Mouse (Mus musculus) lung, postnatal 0 days (tissue): ENCODE measurements around the gene Ksr2. TPM values are rescaled to one million over a fixed set of nuclear protein-coding genes. Genes with fewer than 3 reads are reported as not detected.
A peak's percentile ranks its signal among the peaks of the same experiment; 100 is the strongest.

Experiments used
- ATAC-seq: fragments of 200-750 bp; cut with Nextera tagmentation; 2 replicates; pipeline ENCODE4 v1.8.0; 2017; ENCODE audit warnings: moderate library complexity
- DNase-seq: peaks from one replicate; pipeline ENCODE4 v3.0.0-alpha.2; 2016; ENCODE audit warnings: low spot score
- H3K27ac ChIP-seq: fragments of 300-500 bp; sonication (generic); 2 replicates; pipeline ENCODE4 v1.5.1; 2014; ENCODE audit warnings: antibody characterized with exemption, mild to moderate bottlenecking, low read length, mixed read lengths
- H3K27me3 ChIP-seq: fragments of 300-500 bp; sonication (generic); replicated peaks from 2 replicates; pipeline ENCODE4 v1.6.1; 2014; ENCODE audit warnings: low read length, mixed read lengths; ENCODE audit not compliant: insufficient read depth
- H3K36me3 ChIP-seq: fragments of 300-500 bp; sonication (generic); 2 replicates; pipeline ENCODE4 v1.6.1; 2014; ENCODE audit warnings: low read length, mixed read lengths; ENCODE audit not compliant: insufficient read depth
- H3K4me1 ChIP-seq: fragments of 300-500 bp; sonication (generic); 2 replicates; pipeline ENCODE4 v1.6.1; 2014; ENCODE audit warnings: antibody characterized with exemption, low read depth, low read length, mixed read lengths; ENCODE audit not compliant: insufficient read depth
- H3K4me2 ChIP-seq: fragments of 300-500 bp; sonication (generic); replicated peaks from 2 replicates; pipeline ENCODE4 v1.6.1; 2014; ENCODE audit warnings: low read depth, mild to moderate bottlenecking, low read length, moderate library complexity, mixed read lengths
- H3K4me3 ChIP-seq: fragments of 300-500 bp; sonication (generic); 2 replicates; pipeline ENCODE4 v1.5.1; 2014; ENCODE audit warnings: low read depth, low read length
- H3K9ac ChIP-seq: fragments of 300-500 bp; sonication (generic); replicated peaks from 2 replicates; pipeline ENCODE4 v1.6.1; 2014; ENCODE audit warnings: low read depth, mild to moderate bottlenecking
- H3K9me3 ChIP-seq: fragments of 300-500 bp; sonication (generic); 2 replicates; pipeline ENCODE4 v1.6.1; 2016; ENCODE audit warnings: low read length, mixed read lengths
- CTCF ChIP-seq: IDR thresholded peaks from 2 replicates; pipeline ENCODE4 v1.5.1; 2016; ENCODE audit warnings: antibody characterized with exemption, mild to moderate bottlenecking
- EP300 ChIP-seq: IDR thresholded peaks from 2 replicates; pipeline ENCODE4 v1.6.1; 2016; ENCODE audit warnings: antibody characterized with exemption, mild to moderate bottlenecking, control low read depth
- WGBS: fragments of 180-500 bp; shearing (Covaris S2); extraction: QIAGEN DNeasy Blood & Tissue Kit; methylation state at CpG from one replicate; pipeline ENCODE4 v1.1.7; 2014; 5-methylcytosine and 5-hydroxymethylcytosine counted together
- polyA plus RNA-seq: library from polyadenylated mRNA; unstranded; fragments of >200 nt; fragmentation: Nextera tagmentation; extraction: Ambion mirVana; gene quantifications from 2 replicates; pipeline ENCODE4 v1.2.1, GENCODE M21; 2015

Ksr2 gene
- polyA plus RNA-seq, 1 experiment from 2014 or later, result 0.08 TPM

- Histone ChIP-seq H3K27me3 (no peaks in the 10 kb centered on the region), H3K36me3 (no peaks in the 10 kb centered on the region), H3K9me3 (no peaks in the 10 kb centered on the region), H3K4me1 (no peaks in the 10 kb centered on the region), H3K4me2 (no peak overlapping the region), H3K27ac (no peak overlapping the region), H3K9ac (no peak overlapping the region), H3K4me3 (no peak overlapping the region)
- ATAC-seq, result no peak
- TF ChIP-seq EP300, result no peak
- TF ChIP-seq CTCF, result no peak
- DNase-seq, result no peak
- 67% methylated on average over 2 of the region's 2 CpGs for WGBS
Observed at GRCm38 (mm10) chr5:117635211-117635610, 221.4 kb downstream of the Ksr2 start.

GRCm38 (mm10) chr5:117635838-117636237 lies 222.0 kb downstream of the Ksr2 start:
- Histone ChIP-seq H3K9ac (no peak overlapping the region), H3K36me3 (no peaks in the 10 kb centered on the region), H3K27ac (no peak overlapping the region), H3K4me3 (no peak overlapping the region), H3K4me1 (no peaks in the 10 kb centered on the region), H3K27me3 (no peaks in the 10 kb centered on the region), H3K9me3 (no peaks in the 10 kb centered on the region), H3K4me2 (no peak overlapping the region)
- ATAC-seq (no peak), DNase-seq (no peak)
- TF ChIP-seq CTCF (no peak), EP300 (no peak)
- WGBS, result 50% methylated on average over 5 of the region's 5 CpGs

- Histone ChIP-seq H3K27ac (no peak overlapping the region), H3K4me2 (no peak overlapping the region), H3K36me3 (no peaks in the 10 kb centered on the region), H3K9me3 (no peaks in the 10 kb centered on the region), H3K9ac (no peak overlapping the region), H3K4me1 (no peaks in the 10 kb centered on the region), H3K27me3 (no peaks in the 10 kb centered on the region), H3K4me3 (no peak overlapping the region)
- no peak for ATAC-seq
- DNase-seq, result no peak
- TF ChIP-seq EP300 (no peak), CTCF (no peak)
- WGBS, result 70% methylated on average over 6 of the region's 6 CpGs
Observed at GRCm38 (mm10) chr5:117641585-117641984, 227.8 kb downstream of the Ksr2 start.

GRCm38 (mm10) chr5:117651238-117651886 lies 237.6 kb downstream of the Ksr2 start:
- H3K4me1 ChIP-seq, result no peaks in the 10 kb centered on the region
- no peak overlapping the region for H3K4me2 ChIP-seq
- no peak for DNase-seq
- no peak overlapping the region for H3K9ac ChIP-seq
- H3K9me3 ChIP-seq, result no peaks in the 10 kb centered on the region
- H3K36me3 ChIP-seq, result no peaks in the 10 kb centered on the region
- H3K27ac ChIP-seq, result no peak overlapping the region
- no peak for TF ChIP-seq CTCF
- no peak for TF ChIP-seq EP300
- ATAC-seq, result no peak
- no peak overlapping the region for H3K4me3 ChIP-seq
- H3K27me3 ChIP-seq, result no peaks in the 10 kb centered on the region
- 44% methylated on average over 14 of the region's 14 CpGs for WGBS

GRCm38 (mm10) chr5:117658641-117659040 lies 244.8 kb downstream of the Ksr2 start:
- H3K4me3 ChIP-seq, result no peak overlapping the region
- H3K4me2 ChIP-seq, result no peak overlapping the region
- TF ChIP-seq EP300, result no peak
- TF ChIP-seq CTCF, result no peak
- no peak overlapping the region for H3K9ac ChIP-seq
- H3K36me3 ChIP-seq, result no peaks in the 10 kb centered on the region
- 49% methylated on average over 6 of the region's 6 CpGs for WGBS
- DNase-seq (no peak), ATAC-seq (no peak)
- H3K4me1 ChIP-seq, result no peaks in the 10 kb centered on the region
- H3K27ac ChIP-seq, result no peak overlapping the region
- no peaks in the 10 kb centered on the region for H3K9me3 ChIP-seq
- no peaks in the 10 kb centered on the region for H3K27me3 ChIP-seq

GRCm38 (mm10) chr5:117659596-117659995 lies 245.8 kb downstream of the Ksr2 start:
- no peaks in the 10 kb centered on the region for H3K4me1 ChIP-seq
- ATAC-seq (no peak), DNase-seq (no peak)
- no peak overlapping the region for H3K27ac ChIP-seq
- H3K9me3 ChIP-seq, result no peaks in the 10 kb centered on the region
- no peak overlapping the region for H3K9ac ChIP-seq
- no peaks in the 10 kb centered on the region for H3K27me3 ChIP-seq
- TF ChIP-seq EP300 (no peak), CTCF (no peak)
- WGBS, result 43% methylated on average over 13 of the region's 13 CpGs
- H3K4me2 ChIP-seq, result no peak overlapping the region
- H3K4me3 ChIP-seq, result no peak overlapping the region
- no peaks in the 10 kb centered on the region for H3K36me3 ChIP-seq

- no peaks in the 10 kb centered on the region for H3K27me3 ChIP-seq
- H3K27ac ChIP-seq, result no peak overlapping the region
- TF ChIP-seq CTCF (no peak), EP300 (no peak)
- WGBS, result 8% methylated on average over 9 of the region's 9 CpGs
- H3K36me3 ChIP-seq, result no peaks in the 10 kb centered on the region
- H3K9me3 ChIP-seq, result no peaks in the 10 kb centered on the region
- no peaks in the 10 kb centered on the region for H3K4me1 ChIP-seq
- DNase-seq (no peak), ATAC-seq (0 out of 2 replicates have a peak, but pooled peaks have one; percentile 9)
- no peak overlapping the region for H3K9ac ChIP-seq
- peak overlapping the region; percentile 32 for H3K4me2 ChIP-seq
- H3K4me3 ChIP-seq, result 0 out of 2 replicates have a peak overlapping the region, but pooled peaks have one; percentile 5
Observed at GRCm38 (mm10) chr5:117665181-117665580, 251.4 kb downstream of the Ksr2 start.
